Mouse (Mus musculus) gastrocnemius, postnatal 10 days (tissue): ENCODE results near the gene Epop. TPM values are rescaled to one million over a fixed set of nuclear protein-coding genes. Genes with fewer than 3 reads are reported as not detected.
"Not testable (repeated sequence)": the region's sequence is repeated elsewhere in the genome, so short reads cannot be mapped to it uniquely, and the experiment has no call there.

Experiments
- DNase-seq: peaks from one replicate; pipeline ENCODE4 v3.0.0; 2021; ENCODE audit warnings: mixed read lengths
- total RNA-seq, 2 experiments: library from RNA; stranded (reverse); gene quantifications; 2 replicates each; pipeline ENCODE4 v1.2.3; 2021

Gene Epop
- total RNA-seq, 2 experiments from 2014 or later = 0.59 to 0.68 TPM

DNA sequence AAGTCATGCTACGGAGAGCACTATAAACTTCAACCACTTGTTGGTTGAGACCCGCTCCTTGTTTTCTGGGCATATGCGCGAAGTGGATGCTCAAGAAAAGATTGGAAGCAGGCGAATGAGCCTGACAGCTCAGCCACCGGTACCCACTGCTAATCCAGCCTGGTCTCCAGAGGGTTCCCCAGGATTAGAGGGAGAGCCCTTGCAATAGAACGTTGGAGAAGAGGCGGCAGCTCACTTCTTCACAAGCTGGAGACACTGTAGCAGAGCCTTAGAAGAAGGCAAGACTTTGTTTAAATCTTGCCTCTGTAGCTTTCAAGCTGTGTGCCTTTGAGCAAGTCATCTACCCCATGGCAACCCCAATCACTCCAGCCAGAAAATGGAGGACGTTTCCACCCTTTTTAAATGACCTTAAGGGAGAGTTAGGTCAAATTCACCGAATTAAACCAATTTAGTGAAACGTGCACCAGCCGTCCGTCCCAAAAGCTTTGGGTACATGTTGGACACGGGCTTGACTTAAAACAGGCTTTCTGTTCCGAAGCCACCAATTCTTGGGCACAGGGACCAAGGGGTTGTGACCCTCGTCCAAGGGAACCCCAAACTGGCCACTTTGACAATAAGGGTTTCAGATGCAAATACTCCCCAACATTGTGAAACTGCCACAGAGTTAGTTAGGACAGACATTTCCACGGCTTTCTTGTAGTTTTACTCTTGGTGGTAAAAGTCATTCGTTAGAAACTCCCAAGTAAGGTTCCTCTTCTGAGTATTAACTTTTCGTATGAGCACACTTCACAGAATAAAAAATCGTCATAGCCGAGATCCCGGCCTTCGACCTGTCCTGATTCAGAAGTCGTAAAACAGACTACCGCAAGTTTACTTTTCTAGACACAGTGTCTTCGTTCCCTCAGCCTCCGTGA lies 31.5 kb upstream of the Epop start:
- DNase-seq = no peak

DNA sequence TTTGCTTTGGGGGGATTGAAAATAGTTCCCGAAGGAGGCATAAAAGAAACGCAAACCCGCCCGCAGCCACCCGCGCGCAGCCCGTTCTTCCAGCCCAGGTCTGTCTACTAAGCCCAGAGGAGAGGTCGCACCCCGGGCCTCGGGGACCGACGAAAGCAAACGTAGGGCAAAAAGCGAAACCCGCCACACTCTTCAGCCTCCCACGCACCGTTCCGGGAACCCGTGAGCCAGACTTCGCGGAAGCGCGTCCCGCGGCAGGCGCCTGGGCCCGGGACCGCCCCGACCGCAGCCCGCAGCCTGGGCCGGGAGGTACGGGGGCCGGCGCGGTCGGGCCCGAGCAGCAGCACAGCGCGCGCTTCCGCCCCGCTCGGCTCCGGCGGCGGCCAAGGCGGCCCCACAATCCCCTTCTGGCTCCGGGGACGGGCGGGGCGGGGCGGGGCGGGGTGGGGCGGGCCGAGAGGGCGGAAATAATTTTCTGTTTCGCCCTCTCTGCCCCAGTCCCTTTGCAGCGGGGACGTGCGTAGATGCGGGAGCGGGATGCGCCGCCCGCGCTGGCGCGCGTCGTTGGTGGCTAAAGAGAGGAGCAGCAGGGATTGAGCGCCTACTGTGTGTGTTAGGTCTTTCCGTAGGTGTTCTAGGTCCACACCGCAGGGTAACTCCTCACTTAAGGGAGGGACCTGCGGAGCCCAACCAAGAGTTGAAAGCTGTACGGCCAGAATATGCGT lies 30.6 kb upstream of the Epop start:
- DNase-seq = peak; percentile 74

DNA sequence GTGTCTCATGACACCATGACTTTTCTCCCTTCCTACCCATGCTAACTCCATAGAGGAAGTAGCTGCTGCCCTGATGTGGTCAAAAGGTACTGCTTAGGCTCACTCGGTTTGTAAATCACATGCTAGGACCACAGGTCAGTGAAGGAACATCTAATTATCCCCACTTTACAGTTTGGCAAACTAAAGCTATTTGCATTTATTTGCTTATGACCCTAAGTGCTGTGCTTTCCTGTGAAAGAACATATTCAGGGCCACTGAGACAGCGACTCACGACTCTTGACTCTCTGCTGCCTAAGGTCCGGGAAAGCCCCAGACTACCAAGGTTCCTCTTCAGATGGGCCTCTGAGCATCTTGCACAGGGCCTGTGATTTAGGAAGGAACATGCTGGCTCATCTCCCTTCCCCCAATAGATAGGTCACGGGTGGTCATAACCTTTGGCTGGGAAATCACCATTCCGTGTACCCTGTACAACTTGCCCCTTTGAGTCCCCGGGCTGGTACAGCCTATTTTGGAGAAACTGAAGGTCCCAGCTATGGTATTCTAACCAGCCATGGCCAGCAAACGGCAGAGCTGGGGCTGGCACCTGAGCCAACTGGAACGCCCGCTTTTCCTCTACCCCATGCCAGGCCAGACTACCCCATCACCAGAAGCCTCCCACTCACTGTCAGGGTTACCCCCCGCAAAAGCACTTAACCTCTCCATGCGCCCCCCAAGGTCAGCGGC lies 29.9 kb upstream of the Epop start:
- no peak for DNase-seq

DNA sequence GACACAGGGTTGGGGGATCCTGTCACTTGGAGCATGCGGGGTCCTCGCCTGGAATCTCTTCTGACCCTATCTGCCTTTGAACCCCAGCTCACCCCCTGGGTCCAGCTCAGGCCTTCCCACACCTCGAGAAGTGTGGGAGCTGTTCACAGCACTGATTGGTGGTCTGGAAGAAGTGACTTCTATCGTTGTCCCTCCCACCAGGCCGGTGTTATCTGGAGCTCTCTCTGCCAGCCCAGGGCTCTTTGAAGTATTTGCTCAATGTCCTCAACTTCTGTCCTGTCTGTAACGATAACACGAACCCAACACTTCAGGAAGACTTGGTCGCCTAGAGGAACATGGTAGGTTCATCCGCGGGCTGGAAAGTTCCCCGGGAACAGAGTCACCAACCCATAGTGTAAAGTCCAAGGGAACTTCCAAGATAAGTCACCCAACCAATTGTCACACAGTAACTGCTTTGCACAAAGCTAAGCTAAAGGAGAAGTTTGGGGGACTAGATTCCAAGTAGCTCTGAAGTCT lies 29.3 kb upstream of the Epop start:
- DNase-seq = no peak

DNA sequence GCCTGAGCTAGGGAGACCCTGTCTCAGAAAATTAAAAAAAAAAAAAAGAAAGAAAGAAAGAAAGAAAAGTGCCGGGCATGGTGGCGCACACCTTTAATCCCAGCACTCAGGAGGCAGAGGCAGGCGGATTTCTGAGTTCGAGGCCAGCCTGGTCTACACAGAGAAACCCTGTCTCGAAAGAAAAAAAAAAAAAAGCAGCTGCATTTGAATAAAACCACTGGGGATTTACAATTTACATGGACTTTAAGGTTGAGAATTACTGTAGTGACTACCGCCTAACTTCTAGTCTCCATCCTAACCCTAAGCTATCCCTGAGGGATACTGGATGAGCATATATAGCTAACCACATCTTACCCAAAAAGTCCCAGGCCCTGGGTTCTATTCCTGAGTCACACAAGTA lies 28.5 kb upstream of the Epop start:
- DNase-seq = not testable (repeated sequence)

DNA sequence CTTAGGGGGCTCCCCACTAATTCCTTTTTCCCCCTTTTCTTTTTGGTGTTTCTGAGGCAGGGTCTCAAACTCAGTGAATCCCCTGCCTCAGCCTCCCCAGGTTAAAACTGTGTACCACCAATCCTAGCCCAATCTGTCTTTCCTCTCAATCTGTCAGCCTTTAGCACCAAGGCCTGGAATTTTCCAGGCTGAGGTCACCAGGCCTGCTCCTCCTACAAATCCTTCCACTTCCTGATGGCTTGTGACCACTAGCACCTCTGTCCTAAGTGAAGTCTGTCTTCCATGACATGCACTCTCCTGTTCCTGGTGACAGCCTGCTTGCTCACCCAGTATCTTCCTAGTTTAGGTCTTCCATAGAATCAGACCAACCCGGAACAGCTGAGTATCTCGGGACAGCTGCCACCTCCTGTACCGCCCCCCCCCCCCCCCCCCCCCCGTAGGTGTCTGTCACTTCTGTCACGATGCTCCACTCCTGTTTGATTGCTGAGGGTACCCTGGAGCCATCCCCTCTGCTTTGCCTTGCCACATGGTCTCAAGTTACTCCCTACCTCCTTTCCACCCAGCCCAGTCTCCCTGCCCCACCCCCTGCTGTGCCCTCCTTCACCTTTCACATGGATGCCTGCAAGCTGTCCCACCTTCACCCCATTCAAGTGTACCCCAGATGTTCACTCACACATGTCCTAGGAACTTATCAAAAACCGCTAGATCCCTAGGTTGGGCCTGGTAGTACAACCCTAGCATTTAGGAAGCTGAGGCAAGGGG lies 27.9 kb upstream of the Epop start:
- DNase-seq = no peak

DNA sequence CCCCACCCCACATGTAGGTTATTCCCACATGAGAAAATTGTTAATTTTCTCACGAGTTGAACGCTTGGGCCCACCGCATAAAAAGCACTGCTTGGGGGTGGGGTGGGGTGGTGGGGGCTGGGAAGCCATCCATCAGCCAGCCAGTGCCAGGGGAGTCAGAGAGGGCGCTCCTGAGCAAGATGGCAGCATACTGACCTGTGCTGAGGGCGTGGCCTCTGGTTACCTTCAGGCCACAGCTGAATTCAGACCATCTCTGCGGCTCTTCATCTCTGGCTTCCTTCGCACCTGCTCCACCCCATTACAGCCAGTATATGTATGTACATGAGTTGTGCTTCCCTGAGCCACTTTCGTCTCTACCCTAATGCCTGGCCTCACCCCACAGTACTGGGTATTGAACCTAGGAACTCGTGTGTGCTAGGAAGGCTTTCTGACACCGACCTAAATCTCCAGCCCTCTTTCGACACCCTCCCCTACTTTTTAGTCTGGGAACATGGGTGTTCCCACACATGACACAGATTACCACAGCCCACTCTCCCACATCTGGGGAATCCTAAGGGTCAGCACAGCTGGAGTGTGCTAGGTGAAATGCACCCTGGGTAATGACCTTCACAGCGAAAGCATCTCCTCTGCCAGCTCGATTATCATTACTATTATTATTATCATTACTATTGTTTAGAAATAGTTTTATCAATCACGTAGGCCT lies 26.9 kb upstream of the Epop start:
- DNase-seq = no peak

DNA sequence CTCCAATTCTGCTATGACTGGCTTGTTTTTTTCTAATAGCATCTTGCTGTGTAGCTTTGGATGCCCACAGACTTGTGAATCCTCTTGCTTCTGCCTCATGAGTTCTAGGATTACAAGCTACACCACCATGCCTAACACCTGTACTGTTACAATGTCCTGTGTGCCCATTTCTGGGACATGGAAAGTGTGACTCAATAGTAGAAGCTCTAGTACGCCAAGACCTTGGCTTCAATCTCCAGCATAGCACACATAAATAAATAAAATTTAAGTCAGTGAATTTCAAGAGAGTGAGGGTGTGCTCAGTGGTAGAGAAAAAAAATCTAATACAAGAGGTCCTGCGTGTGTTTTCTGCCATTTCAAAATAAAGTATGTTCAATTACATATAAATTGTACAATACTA lies 24.7 kb upstream of the Epop start:
- no peak for DNase-seq

DNA sequence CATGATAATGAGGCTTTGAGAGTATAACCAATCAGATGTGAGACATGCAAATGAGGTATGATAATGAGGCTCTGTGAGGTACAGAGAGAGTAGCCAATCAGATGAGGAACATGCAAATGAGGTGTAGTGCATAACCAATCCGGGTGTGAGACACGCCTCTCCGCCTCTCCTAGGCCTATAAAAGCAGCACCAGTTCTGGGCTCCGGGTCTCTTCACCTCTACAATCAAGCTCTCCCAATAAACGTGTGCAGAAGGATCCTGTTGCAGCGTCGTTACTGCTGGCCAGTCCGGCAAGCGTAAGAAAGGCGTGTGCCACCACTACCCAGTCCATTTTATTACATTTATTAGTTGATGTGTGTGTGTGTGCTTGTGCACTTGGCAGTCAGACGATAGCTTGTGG lies 23.9 kb upstream of the Epop start:
- DNase-seq = not testable (repeated sequence)

DNA sequence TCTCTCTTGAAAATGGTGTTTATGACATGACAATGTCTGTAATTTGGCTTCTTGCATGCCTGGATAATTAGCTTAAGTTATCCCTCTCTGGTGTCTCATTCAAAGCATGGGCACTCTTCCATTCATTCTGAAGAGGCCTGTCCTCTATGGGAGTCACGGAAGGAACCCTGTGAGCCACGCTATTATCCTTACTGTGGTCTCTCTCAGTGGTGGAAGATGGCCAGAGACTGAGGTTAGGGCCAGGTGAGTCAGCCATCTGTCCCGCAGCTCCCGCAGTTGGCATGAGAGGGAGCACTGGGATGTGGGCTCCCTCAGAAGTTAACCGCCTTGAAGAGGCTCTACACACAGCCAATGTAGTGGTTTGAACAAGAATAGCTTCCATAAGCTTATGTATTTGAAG lies 20.8 kb upstream of the Epop start:
- no peak for DNase-seq

DNA sequence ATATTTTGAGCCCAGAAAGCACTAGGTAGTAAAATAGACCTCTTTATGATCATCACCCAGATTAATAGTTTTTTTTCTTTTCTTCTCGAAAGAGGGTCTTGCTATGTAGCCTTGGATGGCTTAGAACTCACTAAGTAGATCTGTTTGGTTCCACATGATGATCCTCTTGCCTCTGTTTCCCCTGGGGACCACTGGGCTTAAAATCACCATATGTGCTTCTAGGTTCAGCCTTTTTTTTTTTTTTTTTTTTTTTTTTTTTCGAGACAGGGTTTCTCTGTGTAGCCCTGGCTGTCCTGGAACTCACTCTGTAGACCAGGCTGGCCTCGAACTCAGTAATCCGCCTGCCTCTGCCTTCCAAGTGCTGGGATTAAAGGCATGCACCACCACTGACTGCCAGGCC lies 19.0 kb upstream of the Epop start:
- not testable (repeated sequence) for DNase-seq

DNA sequence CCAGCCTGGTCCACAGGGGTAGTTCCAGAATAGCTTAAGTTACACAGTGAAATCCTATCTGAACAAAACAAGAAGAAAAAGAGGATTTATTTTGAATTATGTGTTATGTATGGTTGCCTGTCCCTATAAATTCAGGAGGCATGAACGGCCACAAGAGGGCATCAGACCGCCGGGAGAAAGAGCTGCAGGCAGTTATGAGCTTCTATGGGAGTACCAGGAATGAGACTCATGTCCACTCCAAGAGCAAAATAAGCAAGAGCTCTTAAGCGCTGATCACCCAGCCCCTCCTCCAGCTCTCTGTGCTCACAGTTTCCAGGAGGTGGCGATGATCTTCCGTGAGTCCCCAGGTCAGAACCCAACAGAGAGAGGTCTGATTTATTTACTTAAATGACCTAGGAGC lies 15.3 kb upstream of the Epop start:
- DNase-seq = peak; percentile 71

DNA sequence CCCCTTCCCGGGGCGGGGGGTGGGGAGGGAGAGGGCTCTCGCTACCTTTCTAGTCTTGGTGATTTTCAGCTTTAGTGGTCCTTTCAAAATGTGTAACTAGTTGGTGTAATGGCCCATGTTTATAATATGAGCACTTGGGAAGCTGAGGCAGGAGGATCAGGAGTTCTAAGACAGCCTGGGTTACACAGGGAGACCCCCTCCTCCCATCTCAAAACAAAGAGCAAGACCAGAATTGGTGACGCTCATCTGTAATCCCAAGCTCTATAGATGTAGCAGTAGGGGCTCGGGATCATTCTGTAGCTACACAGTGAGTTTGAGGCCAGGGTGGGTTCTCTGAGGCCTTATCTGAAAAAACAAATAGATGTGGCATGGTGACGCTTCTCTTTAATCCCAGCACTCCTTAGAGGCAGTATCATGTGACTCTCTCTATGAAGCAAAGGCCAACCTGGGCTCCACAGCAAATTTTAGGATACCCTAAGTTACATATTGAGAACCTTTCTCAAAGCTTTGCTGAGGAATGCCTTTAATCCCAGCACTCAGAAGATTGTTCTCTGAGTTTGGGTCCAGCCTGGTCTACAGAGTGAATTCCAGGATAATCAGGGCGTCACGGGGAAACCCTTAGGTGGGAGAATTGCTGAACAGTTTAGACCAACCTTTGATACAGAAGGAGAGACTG lies 14.0 kb upstream of the Epop start:
- DNase-seq = no peak

DNA sequence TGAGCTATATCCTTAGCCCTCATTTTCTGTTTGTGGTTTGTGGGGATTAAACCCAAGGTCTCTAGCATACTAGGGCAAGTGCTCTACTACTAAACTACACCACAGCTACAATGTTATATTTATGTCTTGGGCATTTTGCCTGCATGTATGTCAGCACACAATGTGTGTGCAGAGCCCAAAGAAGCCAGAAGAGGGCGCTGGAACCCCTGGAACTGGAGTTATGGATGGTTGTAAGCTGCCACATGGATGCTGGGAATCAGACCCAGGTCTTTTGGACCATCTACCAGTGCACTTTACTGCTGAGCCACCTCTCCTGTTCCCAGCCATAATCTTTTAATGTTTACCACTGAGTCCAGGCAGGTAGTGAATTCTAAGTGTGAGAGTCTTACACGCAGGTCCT lies 13.2 kb upstream of the Epop start:
- DNase-seq = no peak

DNA sequence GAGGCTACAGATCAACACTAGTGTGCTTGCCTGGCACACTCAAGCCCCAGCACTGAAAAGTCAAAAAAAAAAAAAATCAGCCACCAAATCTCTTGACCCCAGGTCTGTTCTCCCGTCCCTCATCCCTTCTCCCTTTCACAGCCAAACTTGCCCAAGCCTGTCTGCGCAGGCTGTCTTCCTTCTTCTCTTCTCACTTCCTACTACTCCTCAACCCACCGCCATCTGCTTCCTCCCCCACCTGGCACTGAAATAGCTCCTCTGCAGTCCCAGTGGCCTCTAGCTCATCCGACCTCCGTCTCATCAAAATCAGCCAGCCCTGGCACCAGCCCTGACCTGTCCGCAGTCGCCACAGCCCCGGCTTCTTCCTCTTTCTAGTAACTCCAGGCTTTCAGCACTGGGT lies 12.2 kb upstream of the Epop start:
- no peak for DNase-seq

DNA sequence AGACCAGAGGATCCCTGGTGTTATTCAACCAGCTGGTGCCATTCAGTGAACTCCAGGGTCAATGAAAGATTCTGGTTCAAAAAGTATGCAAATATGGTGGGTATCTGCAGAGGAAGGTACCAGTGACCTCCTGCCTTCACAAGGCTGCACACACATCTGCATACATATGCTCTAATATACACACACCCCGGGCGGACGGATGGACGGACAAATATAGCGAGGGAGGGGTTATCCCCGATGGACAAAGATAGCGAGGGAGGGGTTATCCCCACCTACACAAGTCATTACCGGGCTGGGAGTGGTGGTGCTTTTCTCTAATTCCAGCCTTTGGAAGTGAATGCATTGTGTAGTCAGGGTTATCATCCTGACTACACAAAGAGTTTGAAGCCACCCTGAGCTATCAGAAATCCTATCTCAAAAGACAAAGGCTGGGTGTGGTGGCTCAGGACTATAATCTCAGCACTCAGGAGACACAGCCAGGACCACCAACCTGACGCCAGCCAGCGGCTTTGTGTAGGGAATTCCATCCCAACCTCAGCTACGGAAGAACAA lies 6.0 kb upstream of the Epop start:
- no peak for DNase-seq

DNA sequence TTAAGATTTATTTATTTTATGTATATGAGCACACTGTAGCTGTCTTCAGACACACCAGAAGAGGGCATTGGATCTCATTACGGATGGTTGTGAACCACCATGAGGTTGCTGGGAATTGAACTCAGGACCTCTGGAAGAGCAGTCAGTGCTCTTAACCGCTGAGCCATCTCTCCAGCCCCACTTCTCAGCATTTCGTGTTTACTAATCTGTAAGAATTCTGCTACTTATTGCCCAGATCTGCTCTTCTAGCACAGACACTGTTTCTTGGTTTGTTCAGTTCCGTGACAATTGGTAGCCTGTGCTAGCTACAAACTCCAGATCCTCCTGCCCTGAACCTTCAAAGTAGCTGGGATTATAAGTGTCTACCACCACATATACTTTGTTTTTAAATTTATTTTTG lies 2.9 kb upstream of the Epop start:
- not testable (repeated sequence) for DNase-seq

DNA sequence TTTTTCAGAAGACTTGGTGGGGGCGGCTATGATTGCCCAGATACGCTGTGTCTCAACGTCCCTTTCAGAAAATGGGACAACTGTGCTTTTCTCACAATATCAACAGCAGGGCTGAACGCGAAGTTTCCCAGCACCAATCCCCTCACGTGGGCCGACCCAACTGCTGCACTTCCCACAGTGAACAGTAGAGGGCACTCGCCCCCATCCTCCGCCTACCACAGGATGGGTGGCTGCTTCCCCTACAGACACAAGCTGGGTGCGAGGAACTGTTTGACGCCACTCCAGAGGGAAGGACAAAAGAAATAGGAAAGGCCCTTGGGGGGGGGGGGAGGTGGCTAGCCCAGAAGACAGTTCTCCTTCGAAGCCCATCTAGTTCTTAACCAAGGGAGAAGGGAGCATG lies 2.4 kb upstream of the Epop start:
- peak; percentile 82 for DNase-seq

DNA sequence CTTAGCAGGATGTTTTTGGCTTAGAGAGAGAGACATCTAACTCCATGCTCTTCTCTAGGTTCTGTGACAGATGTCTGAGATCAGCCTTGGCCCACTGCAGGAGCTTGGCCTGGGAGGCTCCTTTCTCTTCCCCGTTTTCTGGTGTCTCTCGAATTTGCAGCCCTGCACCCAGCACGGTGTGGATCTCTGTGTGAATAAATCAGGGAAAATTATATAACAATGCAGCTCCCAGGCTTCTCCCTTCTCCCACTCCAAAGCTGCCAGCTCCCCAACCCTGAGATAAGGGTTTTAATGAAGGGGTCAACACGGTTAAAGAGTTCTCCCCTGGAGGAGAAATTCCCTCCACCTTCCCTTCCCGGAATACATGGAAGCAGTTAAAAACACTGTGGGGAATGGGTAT lies 2.0 kb upstream of the Epop start:
- no peak for DNase-seq

DNA sequence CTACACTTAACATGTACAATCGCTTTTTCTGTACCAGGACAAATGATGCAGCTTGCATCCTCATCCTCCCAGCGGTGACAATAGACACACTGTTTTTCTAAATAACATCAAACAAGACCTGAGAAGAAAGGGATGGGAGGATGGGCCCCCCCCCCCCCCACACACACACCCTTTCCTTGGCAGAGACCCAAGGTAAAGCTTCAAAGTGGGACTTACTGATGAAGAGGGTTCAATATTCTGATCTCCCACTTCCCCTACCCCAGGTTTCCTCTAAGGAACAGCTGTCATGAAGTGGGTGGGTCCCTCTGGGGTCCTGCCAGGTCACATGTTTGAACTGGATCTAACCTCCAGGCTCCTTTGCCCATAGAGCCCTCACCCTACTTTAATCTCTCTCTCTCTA lies 1.5 kb upstream of the Epop start:
- DNase-seq = no peak
